Mouse (Mus musculus) regulatory T cell (primary cell): ENCODE data around the gene Trim46.

ENCODE experiments used
- in situ Hi-C: fragments of 300-600 bp; cut with MboI, MseI; formaldehyde crosslinking; loops from one replicate; pipeline ENCODE4 v1.15.1; 2025; ENCODE audit warnings: high pct_unique_total_duplicates

Trim46 gene

DNA sequence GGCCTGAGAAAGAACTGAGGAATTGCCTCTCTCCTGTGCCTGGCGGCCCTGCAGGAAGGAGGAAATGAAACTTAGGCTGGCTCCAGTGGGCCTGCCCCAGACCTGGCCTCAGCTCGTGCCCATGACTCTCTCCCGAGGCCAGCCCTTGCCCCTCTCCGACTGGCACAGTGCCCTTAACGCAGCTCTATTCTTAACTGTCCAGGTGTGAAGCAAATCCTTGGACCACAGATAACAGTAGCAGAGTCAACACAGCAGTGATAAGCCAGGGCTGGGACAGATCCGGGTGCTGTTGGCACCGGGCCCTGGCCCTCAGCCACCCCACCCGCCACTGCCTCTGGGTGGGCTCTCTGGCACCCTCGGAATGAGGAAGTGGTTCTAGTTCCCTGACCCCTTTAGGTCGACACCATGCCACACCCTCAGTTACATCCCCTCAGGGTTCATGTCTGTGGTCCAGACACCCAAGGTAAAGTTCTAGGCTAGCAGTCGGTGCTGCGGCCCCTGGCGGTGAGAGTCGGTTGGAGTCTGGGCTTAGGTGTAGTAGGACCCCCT lies 12.5 kb downstream of the Trim46 start:
- in situ Hi-C loops = no loop called here

DNA sequence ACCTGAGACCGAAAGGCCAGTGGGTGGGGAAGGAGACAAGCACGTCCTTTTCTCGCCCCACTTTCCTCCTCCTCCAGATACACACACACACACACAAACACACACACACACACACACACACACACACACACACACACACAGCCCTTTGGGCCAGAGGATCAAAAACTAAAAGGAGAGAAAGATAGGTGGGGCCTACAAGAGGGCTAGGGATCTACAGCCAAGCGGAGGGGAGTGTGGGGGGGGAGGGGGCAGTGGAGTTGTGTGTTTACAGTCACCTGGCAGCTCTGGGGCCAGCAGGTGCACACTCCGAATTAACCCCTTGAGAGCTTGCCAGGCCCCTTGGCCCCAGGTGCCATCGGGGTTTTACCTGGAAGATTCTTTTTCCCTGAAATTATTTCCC lies 13.5 kb downstream of the Trim46 start:
- in situ Hi-C loops = no loop called here

DNA sequence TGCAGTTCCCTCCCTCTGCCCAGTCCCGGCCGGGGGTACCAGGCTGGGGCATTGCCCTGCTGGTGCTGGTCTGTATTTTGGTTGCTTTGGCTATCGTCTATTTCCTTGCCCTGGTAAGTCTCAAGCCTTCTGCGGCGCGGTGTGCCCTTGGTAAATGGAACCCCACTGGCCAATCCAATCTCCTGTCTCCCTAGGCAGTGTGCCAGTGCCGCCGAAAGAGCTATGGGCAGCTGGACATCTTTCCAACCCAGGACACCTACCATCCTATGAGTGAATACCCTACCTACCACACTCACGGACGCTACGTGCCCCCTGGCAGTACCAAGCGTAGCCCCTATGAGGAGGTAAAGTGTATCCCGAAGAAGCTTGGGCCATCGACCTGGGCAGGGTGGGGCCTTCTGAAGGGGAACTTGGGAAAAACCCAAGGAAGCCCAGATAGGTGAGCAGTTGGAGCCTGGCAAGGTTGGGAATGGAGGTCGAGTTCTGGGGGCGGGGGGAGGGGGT lies 14.3 kb downstream of the Trim46 start:
- in situ Hi-C loops = no loop called here

DNA sequence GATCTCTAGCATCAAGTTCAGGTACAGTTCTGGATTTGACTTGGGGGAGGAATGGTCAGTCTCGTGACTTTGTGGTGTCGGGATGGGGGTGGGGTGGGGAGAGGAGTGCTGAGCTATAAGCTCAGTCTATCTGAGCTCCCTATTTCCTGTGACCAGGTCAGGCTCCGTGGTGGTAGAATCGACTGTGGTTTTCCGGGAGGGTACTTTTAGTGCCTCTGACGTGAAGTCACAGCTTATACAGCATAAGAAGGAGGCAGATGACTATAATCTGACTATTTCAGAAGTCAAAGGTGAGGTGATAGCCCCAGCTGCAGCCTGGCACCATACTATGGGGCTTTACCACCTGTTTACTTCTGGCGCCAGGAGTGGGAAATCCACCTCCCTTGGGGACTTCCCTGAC lies 14.8 kb downstream of the Trim46 start:
- in situ Hi-C loops = no loop called here

DNA sequence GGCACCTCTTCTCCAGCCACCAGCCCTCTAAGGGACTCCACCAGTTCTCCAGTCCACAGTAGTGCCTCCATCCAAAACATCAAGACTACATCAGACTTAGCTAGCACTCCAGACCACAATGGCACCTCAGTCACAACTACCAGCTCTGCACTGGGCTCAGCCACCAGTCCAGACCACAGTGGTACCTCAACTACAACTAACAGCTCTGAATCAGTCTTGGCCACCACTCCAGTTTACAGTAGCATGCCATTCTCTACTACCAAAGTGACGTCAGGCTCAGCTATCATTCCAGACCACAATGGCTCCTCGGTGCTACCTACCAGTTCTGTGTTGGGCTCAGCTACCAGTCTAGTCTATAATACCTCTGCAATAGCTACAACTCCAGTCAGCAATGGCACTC lies 15.5 kb downstream of the Trim46 start:
- in situ Hi-C loops = no loop called here

DNA sequence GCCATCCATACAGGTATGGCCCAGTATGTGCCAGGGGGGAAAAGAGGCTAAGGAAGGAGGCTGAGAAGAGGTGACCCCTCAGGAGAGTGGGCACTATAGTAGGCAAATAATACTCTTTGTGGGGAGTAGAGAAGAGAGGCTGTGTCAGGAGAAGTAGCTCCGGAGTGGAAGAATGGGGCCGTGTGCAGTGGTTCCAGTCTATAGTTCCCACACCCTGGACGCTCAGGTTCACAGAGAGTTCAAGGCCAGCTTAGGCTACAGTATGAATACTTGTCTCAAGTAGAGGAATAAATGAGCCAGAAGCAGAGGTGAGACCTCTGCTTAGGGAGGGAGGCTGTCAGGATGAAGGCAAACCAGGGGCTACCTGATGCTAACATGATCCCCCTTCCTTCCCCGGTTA lies 16.8 kb downstream of the Trim46 start:
- in situ Hi-C loops = no loop called here

DNA sequence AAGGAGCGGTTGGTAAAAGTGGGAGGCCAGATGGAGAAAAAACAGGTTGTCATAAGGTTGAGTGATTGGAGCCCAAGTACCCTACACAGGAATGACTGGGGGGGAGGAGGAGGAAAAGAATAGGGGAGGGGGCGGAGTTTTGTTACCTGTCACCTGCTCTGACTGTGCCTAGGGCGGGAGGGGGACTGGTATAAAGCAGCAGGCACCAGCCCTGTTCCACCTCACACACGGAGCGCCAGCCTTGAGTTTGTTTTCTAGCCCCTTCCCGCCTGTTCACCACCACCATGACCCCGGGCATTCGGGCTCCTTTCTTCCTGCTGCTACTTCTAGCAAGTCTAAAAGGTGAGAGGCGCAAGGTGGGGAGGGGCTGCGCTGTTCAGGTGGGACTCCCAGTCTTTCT lies 17.3 kb downstream of the Trim46 start, which contains the start of gene Muc1:
Gene Muc1, plus strand, starts transcription at position 222 of the 400 bp plus-strand sequence.
- in situ Hi-C loops = no loop called here

DNA sequence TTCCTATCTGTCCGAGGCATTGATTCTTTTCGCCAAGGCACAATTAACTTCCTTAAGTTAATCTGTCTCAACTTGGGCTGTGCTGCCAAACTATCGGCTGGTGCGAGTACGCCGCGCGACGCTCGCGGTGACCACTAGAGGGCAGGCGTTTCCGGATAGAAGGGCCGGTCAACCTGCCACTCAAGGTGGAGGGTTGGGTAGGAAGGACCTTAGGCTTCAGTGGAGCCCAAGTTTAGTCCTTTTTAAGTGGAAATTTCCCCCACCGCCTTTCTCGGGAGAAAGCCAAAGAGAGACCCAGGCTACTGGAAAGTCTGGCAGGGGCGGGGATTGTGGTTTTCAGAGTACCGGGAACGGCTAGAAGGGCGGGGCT lies 17.9 kb downstream of the Trim46 start:
- in situ Hi-C loops = no loop called here

DNA sequence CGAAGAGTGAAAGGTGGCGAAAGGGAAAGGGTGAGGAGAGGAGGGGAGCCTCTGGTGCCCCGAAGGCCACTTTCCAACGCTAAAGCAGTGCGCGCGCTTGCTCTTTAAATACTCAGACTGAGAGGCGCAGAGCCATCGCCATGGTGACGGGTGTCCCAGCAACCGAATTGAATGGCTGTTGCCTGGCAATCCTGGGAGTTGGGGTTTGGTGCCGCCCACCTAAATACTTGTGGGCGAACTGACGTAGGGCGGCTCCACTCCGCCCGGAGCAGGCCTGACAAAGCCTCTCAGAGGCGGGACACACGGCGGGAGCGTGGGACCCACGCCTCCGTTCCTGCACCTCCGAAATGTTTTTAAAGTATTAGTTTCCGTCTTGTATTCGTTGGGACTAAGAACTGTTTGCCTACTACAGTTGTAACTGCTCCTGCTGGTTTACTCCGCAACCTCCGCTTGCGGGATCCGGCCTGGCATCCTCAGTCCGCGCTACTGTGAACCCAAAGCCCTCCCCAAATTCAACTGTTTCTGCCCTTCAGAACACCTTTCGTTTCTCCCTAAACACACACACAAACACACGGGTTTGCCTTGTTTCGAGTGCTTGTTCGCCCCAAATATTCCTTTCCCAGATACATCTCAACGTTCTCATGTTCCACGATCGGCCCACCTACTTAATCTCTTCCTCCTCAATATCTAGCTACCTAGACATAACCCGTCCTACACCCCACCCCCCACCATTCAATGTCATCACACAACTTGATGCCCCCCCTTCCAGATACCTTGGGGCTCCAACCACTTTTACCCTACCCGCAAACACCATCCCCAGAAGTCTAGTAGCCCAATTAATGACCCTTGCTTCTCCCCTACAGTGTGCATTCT lies 18.6 kb downstream of the Trim46 start:
- in situ Hi-C loops = no loop called here

DNA sequence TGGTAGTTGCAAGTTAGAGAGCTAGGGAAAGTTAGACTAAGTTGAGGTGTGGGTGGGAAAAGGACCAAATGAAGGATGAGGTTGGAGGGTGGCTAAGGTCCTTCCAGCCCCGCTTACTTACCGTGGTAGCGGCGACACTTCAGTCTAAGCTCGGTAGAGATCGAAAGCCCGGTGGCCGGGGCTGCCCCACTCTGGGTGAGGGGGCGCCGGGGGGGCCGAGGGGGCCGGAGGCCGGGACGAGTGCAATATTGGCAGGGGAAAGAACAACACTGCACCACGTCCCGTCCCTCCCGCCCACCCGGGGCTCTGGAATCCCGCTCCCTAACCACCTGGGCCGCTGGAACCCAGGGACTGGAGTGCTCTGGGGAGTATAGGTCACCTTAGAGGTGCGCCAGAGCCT lies 19.2 kb downstream of the Trim46 start, which contains the start of gene Mtx1:
Gene Mtx1, minus strand, starts transcription at position 189 of the 400 bp plus-strand sequence.
- in situ Hi-C loops = no loop called here

DNA sequence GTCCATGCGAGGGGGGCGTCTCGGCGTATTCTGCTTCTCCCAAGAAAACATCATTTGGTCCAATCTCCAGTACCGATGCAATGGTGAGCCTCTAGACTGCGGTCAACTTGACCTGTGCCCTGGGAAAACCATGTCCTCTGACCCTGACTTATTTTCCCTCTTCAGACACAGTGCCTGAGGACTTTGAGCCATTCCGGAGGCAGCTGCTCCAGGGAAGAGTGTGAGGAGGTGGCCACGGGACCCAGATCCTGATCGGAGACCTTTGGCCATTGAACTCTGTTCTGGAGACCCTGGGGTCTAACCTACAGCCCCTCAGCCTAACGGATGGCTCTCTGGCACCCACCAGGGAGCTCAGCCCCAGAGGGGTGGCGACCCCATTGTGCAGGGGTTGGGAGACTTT lies 19.7 kb downstream of the Trim46 start:
- in situ Hi-C loops = no loop called here

DNA sequence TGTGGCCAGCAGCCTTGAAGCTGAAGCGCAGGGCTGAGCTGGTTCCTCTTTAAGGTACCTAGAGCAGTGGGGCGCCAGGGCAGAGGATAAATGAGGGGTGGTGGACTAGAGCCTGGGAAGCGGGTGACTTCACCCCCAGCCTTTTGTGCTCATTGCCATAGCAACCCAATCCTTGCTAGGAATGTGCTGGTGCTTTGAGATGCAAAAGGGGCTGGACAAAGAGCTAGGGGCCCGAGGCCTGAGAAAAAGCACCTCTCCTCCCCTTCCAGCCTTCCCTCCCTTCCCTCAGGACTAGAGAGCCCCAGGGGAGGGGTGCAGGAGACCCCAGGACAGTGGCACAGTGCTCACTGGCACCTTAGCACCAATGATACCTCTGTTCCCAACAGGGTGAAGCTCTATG lies 20.2 kb downstream of the Trim46 start:
- in situ Hi-C loops = no loop called here

DNA sequence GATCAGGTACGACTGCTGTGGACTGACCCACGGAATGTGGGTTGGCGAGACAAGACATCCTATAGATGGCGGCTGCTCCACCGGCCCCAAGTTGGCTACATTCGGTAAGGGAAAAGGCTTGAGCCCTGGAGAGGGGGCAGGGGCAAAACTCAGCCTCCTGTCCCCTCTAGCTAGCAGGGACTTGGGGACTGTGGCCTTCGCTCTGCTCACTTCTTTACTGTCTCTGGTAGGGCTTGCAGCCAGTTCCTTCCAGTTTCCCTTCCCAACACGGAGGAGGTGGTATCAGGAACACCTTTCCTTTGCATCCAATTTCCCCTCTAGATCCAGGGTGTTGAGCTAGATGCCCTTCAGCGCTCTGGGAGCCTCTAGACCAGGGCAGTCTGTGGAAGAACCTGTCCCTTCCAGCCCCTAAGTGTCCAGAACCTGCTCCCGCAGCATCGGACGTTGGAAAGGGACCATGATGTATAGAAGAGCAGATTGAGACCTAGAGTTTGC lies 20.7 kb downstream of the Trim46 start:
- in situ Hi-C loops = no loop called here

DNA sequence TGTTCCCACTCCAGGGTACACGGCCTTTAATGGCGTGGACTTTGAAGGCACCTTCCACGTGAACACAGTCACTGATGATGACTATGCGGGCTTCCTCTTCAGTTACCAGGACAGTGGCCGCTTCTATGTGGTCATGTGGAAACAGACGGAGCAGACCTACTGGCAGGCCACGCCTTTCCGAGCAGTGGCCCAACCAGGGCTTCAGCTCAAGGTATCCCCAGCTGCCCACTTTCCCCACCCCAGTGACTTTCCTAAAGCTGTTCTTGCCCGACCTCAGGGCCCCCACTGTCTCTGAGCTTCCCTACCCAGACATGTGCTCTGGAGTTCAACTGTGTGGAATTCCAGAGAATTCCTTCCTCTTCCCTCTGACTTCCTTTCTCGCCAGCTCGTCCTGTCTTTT lies 21.3 kb downstream of the Trim46 start:
- in situ Hi-C loops = no loop called here

DNA sequence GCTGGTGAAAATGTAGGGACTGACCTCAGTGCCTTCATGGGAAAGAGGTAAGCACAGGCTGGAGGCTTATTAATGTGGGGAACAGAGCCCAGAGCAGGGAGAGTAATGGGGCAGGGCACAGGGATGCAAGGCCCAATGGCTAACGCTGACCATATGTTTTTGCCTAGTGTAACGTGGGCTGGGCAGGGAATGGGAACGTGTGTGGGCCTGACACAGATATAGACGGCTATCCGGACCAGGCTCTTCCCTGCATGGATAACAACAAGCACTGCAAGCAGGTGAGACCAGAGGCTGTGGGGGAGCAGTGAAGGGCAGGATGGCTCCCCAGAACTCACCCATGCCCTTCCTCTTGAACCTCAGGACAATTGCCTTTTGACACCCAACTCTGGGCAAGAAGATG lies 24.9 kb downstream of the Trim46 start:
- in situ Hi-C loops = no loop called here

DNA sequence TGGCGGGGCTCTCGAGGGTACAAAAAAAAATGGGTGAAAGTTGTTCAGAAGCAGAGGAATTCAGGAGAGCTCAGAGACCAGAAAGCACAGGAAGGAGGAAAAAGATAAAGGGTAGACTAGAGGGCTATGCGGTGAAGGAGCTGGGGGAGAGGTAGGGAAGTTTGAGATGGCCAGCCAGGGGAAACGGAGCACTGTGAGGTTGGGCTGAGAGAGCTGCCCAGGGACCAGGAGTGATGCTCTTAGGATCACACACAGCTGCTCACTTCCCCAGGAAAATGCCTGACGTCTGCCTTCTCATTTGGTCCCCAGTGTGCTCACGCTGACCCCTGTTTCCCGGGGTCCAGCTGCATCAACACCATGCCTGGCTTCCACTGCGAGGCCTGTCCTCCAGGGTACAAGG lies 26.6 kb downstream of the Trim46 start:
- in situ Hi-C loops = loop anchor here (5.0 kb wide), 1 partner anchor 102 kb away; no protein-coding TSS in a partner anchor

DNA sequence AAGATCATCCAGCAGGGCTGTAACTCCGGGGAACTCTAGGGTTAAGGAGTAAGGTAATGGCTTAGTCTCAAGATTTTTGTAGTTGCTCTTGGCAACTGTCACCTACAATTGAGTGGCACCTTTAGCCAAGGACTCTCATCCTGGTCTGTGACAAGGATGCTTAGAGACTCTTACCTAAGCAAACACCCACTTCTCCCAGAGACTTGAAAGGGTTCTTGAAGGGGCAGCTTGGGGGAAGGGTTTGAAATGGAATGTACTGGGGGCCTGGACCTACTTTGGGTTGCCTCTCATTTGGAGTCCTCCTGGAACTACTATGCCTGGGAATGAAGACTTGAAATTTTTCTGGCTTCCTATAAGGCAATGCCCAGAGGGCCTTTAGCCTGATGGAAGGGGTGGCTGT lies 27.8 kb downstream of the Trim46 start:
- in situ Hi-C loops = loop anchor here (5.0 kb wide), 1 partner anchor 101 kb away; no protein-coding TSS in a partner anchor

DNA sequence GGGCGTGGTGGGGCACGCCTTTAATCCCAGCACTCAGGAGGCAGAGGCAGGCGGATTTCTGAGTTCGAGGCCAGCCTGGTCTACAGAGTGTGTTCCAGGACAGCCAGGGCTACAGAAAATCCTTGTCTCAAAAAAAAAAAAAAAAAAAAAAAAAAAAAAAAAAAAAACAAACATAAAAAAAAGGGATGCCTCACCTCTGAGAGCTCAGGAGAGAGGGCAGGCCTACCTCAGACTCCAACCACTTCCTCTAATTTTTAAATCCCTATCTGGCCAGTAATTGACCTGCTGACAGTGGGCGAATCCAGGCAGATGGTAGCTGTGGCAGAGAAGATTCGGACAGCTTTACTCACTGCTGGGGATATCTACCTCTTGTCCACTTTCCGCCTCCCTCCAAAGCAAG lies 29.7 kb downstream of the Trim46 start:
- in situ Hi-C loops = loop anchor here (5.0 kb wide), 1 partner anchor 99 kb away; no protein-coding TSS in a partner anchor

DNA sequence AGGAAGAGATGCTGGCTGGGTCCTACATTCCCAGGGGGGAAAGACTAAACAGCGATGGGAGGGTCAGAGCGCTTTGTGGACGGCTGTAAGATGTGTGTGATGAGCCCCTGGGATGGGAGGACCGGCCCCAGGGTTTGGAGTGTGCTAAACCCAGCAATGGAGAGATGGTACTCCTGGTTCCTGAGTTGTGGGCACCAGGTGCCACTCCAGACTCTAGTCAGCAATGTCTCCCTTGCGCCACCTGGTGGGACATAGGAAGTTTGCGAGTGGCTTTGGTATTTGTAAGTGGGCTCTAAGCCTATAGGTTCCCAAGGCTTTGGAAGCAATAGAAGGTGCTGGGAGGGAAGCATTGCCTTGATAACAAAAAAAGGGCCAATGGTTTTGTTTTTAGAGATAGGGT lies 30.3 kb downstream of the Trim46 start:
- in situ Hi-C loops = loop anchor here (5.0 kb wide), 1 partner anchor 99 kb away; no protein-coding TSS in a partner anchor

DNA sequence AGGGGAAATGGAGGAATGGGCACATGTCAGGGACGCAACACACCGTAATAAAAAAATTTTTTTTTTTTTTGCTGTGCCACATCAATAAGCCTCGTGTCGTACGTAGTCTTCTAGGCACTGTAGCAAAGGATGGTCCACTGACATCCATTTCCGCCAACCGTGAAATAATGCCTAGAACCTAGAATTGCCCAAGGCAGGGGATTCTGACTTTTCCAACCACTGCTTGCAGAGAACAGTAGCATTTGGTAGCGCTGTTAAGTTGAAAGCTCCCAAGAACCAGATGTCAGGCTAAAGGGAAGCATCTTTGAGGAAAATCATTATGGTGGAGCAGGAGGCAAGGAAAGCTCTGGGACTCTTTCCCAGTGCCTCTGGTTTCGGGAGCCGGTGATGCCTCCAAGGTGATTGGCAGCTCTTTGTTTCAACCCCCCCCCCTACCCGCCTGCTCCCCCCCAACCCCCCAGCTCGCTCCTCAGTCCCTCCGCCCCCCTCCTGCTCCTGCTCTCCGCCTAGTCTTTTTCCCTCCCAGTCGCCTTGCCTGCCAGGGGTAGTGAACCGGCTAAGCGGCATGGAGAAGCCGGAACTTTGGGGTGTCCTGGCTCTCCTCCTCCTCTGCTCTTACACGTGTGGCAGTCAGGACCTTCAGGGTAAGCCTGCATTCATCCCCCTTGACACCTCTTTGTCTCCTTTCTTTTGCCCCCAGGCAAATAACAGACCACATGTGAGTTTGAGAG lies 31.3 kb downstream of the Trim46 start, which contains the start of gene Thbs3:
Gene Thbs3, plus strand, starts transcription at position 500 of the 731 bp plus-strand sequence.
- in situ Hi-C loops = loop anchor here (5.0 kb wide), 1 partner anchor 98 kb away; no protein-coding TSS in a partner anchor

DNA sequence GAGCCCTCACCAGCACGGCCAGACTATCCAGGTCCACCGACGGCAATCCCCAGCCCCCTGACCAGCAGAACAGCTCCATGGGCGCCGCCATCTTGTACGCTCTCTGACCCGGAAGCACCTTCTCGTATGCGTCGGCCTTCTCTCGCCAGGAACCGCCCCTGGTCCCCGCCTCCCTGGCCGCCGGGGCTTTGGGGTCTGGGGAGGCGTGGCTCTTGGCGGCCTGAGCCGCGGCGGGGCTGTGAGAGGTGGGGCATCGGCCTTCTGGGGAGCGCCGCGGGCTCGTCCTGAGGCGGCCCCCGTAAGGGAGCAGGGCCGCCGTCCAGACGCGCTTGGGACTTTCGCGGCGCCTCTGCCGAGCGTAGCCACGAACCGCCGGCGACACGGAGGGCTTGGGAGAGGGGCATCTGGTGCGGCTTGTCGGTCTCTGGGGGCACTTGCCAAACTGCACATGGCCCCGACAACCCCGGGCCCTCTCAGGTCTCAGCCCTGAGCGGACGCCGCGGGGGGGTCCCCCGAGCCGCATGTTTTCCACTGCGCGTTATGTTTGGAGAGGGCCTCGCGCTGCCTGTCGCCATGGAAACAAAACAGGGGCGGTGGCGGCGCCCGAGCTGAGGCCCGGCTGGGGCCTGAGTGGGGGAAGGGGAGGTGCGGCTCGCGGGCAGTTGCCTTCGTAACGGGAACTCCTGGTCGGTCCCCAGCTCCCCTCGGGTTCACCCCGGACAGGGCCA lies 32.1 kb downstream of the Trim46 start:
- in situ Hi-C loops = no loop called here
